Mouse (Mus musculus) midbrain, embryonic 16.5 days (tissue): ENCODE measurements around the gene Mettl23. TPM values are rescaled to one million over a fixed set of nuclear protein-coding genes. Genes with fewer than 3 reads are reported as not detected.

Source experiments
- ATAC-seq: fragments of 200-750 bp; cut with Nextera tagmentation; 2 replicates; pipeline ENCODE4 v1.8.0; 2017; ENCODE audit warnings: moderate TSS enrichment
- H3K27ac ChIP-seq: fragments of 300-500 bp; sonication (generic); 2 replicates; pipeline ENCODE4 v1.5.1; 2014; ENCODE audit warnings: mild to moderate bottlenecking, low read length, mixed read lengths
- H3K27me3 ChIP-seq: fragments of 300-500 bp; sonication (generic); 2 replicates; pipeline ENCODE4 v1.6.1; 2014; ENCODE audit warnings: low read depth, low read length, mixed read lengths; ENCODE audit not compliant: control insufficient read depth, insufficient read depth
- H3K36me3 ChIP-seq: fragments of 300-500 bp; sonication (generic); 2 replicates; pipeline ENCODE4 v1.6.1; 2014; ENCODE audit warnings: mild to moderate bottlenecking, low read length, moderate library complexity, mixed read lengths; ENCODE audit not compliant: control insufficient read depth, insufficient read depth
- H3K4me1 ChIP-seq: fragments of 300-500 bp; sonication (generic); 2 replicates; pipeline ENCODE4 v1.6.1; 2014; ENCODE audit warnings: mild to moderate bottlenecking, low read length, mixed read lengths; ENCODE audit not compliant: control insufficient read depth, insufficient read depth
- H3K4me2 ChIP-seq: fragments of 300-500 bp; sonication (generic); 2 replicates; pipeline ENCODE4 v1.6.1; 2014; ENCODE audit warnings: mild to moderate bottlenecking, low read length, mixed read lengths
- H3K4me3 ChIP-seq: fragments of 300-500 bp; sonication (generic); 2 replicates; pipeline ENCODE4 v1.5.1; 2014; ENCODE audit warnings: low read depth, mild to moderate bottlenecking, low read length, moderate library complexity, mixed read lengths
- H3K9ac ChIP-seq: fragments of 300-500 bp; sonication (generic); 2 replicates; pipeline ENCODE4 v1.6.1; 2014; ENCODE audit warnings: low read depth, low read length, mixed read lengths
- H3K9me3 ChIP-seq: fragments of 300-500 bp; sonication (generic); replicated peaks from 2 replicates; pipeline ENCODE4 v1.6.1; 2014; ENCODE audit warnings: mild to moderate bottlenecking, low read length, mixed read lengths; ENCODE audit not compliant: control insufficient read depth, poor library complexity, severe bottlenecking
- WGBS: fragments of 180-500 bp; shearing (Covaris S2); extraction: QIAGEN DNeasy Blood & Tissue Kit; methylation state at CpG from one replicate; pipeline ENCODE4 v1.1.7; 2014; 5-methylcytosine and 5-hydroxymethylcytosine counted together
- polyA plus RNA-seq: library from polyadenylated mRNA; unstranded; fragments of >200 nt; fragmentation: Nextera tagmentation; extraction: Ambion mirVana; gene quantifications from 2 replicates; pipeline ENCODE4 v1.2.1, GENCODE M21; 2015

Mettl23 gene
- polyA plus RNA-seq, 1 experiment from 2014 or later: 67.4 TPM

DNA sequence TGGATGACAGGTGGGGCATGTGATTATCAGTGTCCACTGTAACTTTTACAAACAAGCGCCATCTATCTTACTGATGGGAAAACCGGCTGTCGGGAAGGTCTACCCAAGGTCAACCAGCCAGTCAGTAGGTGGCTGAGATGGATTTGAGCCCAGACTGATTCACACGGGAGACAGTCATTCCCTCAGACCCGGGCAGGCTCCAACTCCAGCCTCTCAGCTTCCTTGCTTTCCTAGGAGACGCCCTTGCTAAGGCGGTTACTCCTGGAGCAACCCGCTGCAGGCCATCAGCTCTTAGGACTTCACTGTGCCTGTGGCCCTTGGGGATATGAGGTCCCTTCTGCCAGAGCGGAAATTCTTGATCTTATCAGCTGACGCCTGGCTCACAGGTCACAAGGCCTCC is 21.4 kb downstream of the Mettl23 start:
- H3K4me2 ChIP-seq: no peak overlapping the region
- no peak overlapping the region for H3K27ac ChIP-seq
- ATAC-seq: no peak
- H3K4me3 ChIP-seq: no peak overlapping the region
- no peaks in the 10 kb centered on the region for H3K4me1 ChIP-seq
- peaks cover 39% of the 10 kb centered on the region for H3K36me3 ChIP-seq
- H3K9ac ChIP-seq: no peak overlapping the region
- WGBS: 88% methylated on average over 10 of the region's 10 CpGs
- H3K27me3 ChIP-seq: no peaks in the 10 kb centered on the region
- H3K9me3 ChIP-seq: no peaks in the 10 kb centered on the region

- Histone ChIP-seq H3K27me3 (no peaks in the 10 kb centered on the region), H3K4me1 (no peaks in the 10 kb centered on the region), H3K9me3 (no peaks in the 10 kb centered on the region), H3K4me2 (no peak overlapping the region), H3K9ac (no peak overlapping the region), H3K36me3 (peaks cover 39% of the 10 kb centered on the region), H3K4me3 (no peak overlapping the region), H3K27ac (no peak overlapping the region)
- 82% methylated on average over 12 of the region's 12 CpGs for WGBS
- ATAC-seq: no peak
These were observed 23.0 kb downstream of the Mettl23 start for GRCm38 (mm10) chr11:116865945-116866585.

- 83% methylated on average over 3 of the region's 3 CpGs for WGBS
- Histone ChIP-seq H3K4me2 (no peak overlapping the region), H3K27ac (no peak overlapping the region), H3K4me3 (no peak overlapping the region), H3K4me1 (no peaks in the 10 kb centered on the region), H3K27me3 (no peaks in the 10 kb centered on the region), H3K36me3 (peaks cover 39% of the 10 kb centered on the region), H3K9ac (no peak overlapping the region), H3K9me3 (no peaks in the 10 kb centered on the region)
- ATAC-seq: no peak
These were observed 25.1 kb downstream of the Mettl23 start for GRCm38 (mm10) chr11:116868129-116868528.

- no peaks in the 10 kb centered on the region for H3K27me3 ChIP-seq
- no peak for ATAC-seq
- H3K9ac ChIP-seq: no peak overlapping the region
- no peaks in the 10 kb centered on the region for H3K4me1 ChIP-seq
- H3K9me3 ChIP-seq: no peaks in the 10 kb centered on the region
- H3K4me3 ChIP-seq: no peak overlapping the region
- H3K36me3 ChIP-seq: peaks cover 42% of the 10 kb centered on the region
- WGBS: 90% methylated on average over 8 of the region's 8 CpGs
- H3K27ac ChIP-seq: no peak overlapping the region
- H3K4me2 ChIP-seq: no peak overlapping the region
These were observed 26.1 kb downstream of the Mettl23 start for GRCm38 (mm10) chr11:116869223-116869622.

GRCm38 (mm10) chr11:116869641-116870040 is 26.6 kb downstream of the Mettl23 start:
- no peak overlapping the region for H3K4me2 ChIP-seq
- no peaks in the 10 kb centered on the region for H3K4me1 ChIP-seq
- peaks cover 40% of the 10 kb centered on the region for H3K36me3 ChIP-seq
- no peaks in the 10 kb centered on the region for H3K9me3 ChIP-seq
- WGBS: 85% methylated on average over 4 of the region's 4 CpGs
- H3K27me3 ChIP-seq: no peaks in the 10 kb centered on the region
- no peak overlapping the region for H3K27ac ChIP-seq
- H3K4me3 ChIP-seq: no peak overlapping the region
- no peak overlapping the region for H3K9ac ChIP-seq
- no peak for ATAC-seq

DNA sequence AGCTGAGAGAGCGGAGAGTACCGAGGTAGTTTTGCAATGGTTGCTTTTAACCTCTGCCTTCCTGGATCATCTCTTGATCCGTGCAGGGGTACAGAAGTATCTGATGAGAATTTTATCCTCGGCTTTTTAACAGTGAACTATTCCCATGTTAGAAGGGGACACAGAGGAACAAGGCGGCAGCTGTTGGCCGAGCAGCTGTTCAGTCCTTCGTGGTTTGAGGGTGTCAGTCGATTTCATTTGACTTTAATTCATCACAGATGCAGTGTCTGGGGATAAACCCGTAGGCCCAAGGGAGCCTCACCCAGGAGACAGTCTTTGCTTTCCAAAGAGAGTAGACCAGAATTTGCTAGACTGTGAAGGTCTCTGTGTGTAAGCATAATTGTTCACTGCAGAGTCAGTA is 28.5 kb downstream of the Mettl23 start:
- ATAC-seq: no peak
- no peak overlapping the region for H3K4me2 ChIP-seq
- WGBS: 94% methylated on average over 9 of the region's 9 CpGs
- no peak overlapping the region for H3K9ac ChIP-seq
- H3K4me1 ChIP-seq: no peaks in the 10 kb centered on the region
- no peaks in the 10 kb centered on the region for H3K27me3 ChIP-seq
- H3K4me3 ChIP-seq: no peak overlapping the region
- peaks cover 31% of the 10 kb centered on the region for H3K36me3 ChIP-seq
- no peak overlapping the region for H3K27ac ChIP-seq
- no peaks in the 10 kb centered on the region for H3K9me3 ChIP-seq

GRCm38 (mm10) chr11:116873987-116874386 is 30.9 kb downstream of the Mettl23 start:
- Histone ChIP-seq H3K36me3 (peaks cover 25% of the 10 kb centered on the region), H3K4me1 (no peaks in the 10 kb centered on the region), H3K4me3 (no peak overlapping the region), H3K27ac (no peak overlapping the region), H3K9ac (no peak overlapping the region), H3K9me3 (no peaks in the 10 kb centered on the region), H3K4me2 (no peak overlapping the region), H3K27me3 (no peaks in the 10 kb centered on the region)
- no peak for ATAC-seq
- 92% methylated on average over 20 of the region's 20 CpGs for WGBS

DNA sequence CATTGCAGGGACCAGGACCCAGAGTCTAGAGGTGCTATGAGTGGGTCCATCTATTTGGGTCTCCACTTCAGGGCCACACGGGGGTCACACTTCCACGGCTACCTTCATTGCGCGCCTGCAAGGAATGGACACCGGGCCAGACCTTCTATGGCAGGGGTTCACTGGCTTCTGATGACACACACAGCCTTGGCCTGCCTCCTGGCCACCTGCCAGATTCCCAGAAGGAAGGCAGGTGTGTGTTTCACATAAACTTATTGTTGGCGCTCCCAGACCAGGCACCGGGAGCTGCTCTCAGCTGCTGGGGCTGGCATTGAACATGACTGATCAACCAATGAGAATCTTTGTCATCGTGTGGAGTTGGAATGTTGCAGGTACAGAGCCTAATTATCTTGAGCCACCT is 35.4 kb downstream of the Mettl23 start:
- no peak for ATAC-seq
- Histone ChIP-seq H3K27me3 (no peaks in the 10 kb centered on the region), H3K4me3 (no peak overlapping the region), H3K36me3 (peaks cover 7% of the 10 kb centered on the region), H3K4me2 (no peak overlapping the region), H3K4me1 (no peaks in the 10 kb centered on the region; the same call in 1 of the 2 replicates), H3K9me3 (no peaks in the 10 kb centered on the region), H3K27ac (no peak overlapping the region), H3K9ac (no peak overlapping the region)
- WGBS: 93% methylated on average over 8 of the region's 8 CpGs

- Histone ChIP-seq H3K4me2 (no peak overlapping the region), H3K36me3 (no peaks in the 10 kb centered on the region), H3K27ac (no peak overlapping the region), H3K9ac (no peak overlapping the region), H3K9me3 (no peaks in the 10 kb centered on the region), H3K27me3 (no peaks in the 10 kb centered on the region), H3K4me3 (no peak overlapping the region), H3K4me1 (peaks cover 5% of the 10 kb centered on the region; the same call in 1 of the 2 replicates)
- ATAC-seq: no peak
- WGBS: 60% methylated on average over 7 of the region's 7 CpGs
These were observed 37.8 kb downstream of the Mettl23 start for GRCm38 (mm10) chr11:116880839-116881238.
